Mouse (Mus musculus) liver, postnatal 0 days (tissue): ENCODE measurements around the gene Kcnj9. TPM values are rescaled to one million over a fixed set of nuclear protein-coding genes. Genes with fewer than 3 reads are reported as not detected.

ENCODE experiments used
- ATAC-seq: fragments of 200-750 bp; cut with Nextera tagmentation; 2 replicates; pipeline ENCODE4 v1.8.0; 2017; ENCODE audit warnings: mild to moderate bottlenecking, moderate library complexity
- DNase-seq: peaks from one replicate; pipeline ENCODE4 v3.0.0-alpha.2; 2016
- H3K27ac ChIP-seq: fragments of 300-500 bp; sonication (generic); 2 replicates; pipeline ENCODE4 v1.5.1; 2014; ENCODE audit warnings: antibody characterized with exemption, moderate library complexity, mild to moderate bottlenecking, low read depth
- H3K27me3 ChIP-seq: fragments of 300-500 bp; sonication (generic); 2 replicates; pipeline ENCODE4 v1.6.1; 2014; ENCODE audit warnings: low read length, control low read depth, mixed read lengths; ENCODE audit not compliant: insufficient read depth
- H3K36me3 ChIP-seq: fragments of 300-500 bp; sonication (generic); replicated peaks from 2 replicates; pipeline ENCODE4 v1.6.1; 2014; ENCODE audit warnings: mild to moderate bottlenecking, control low read depth, low read length, moderate library complexity, mixed read lengths; ENCODE audit not compliant: insufficient read depth
- H3K4me1 ChIP-seq: fragments of 300-500 bp; sonication (generic); 2 replicates; pipeline ENCODE4 v1.6.1; 2014; ENCODE audit warnings: antibody characterized with exemption, mild to moderate bottlenecking, control low read depth; ENCODE audit not compliant: insufficient read depth
- H3K4me2 ChIP-seq: fragments of 300-500 bp; sonication (generic); 2 replicates; pipeline ENCODE4 v1.6.1; 2014; ENCODE audit warnings: low read depth, mild to moderate bottlenecking, low read length, moderate library complexity, mixed read lengths
- H3K4me3 ChIP-seq: fragments of 300-500 bp; sonication (generic); 2 replicates; pipeline ENCODE4 v1.5.1; 2014; ENCODE audit warnings: low read depth, low read length
- H3K9ac ChIP-seq: fragments of 300-500 bp; sonication (generic); replicated peaks from 2 replicates; pipeline ENCODE4 v1.6.1; 2014; ENCODE audit warnings: mild to moderate bottlenecking, moderate library complexity
- H3K9me3 ChIP-seq: fragments of 300-500 bp; sonication (generic); 2 replicates; pipeline ENCODE4 v1.6.1; 2016; ENCODE audit warnings: mild to moderate bottlenecking, control low read depth, low read length, mixed read lengths
- CTCF ChIP-seq: sonication (generic); IDR thresholded peaks from 2 replicates; pipeline ENCODE4 v1.5.1; 2016; ENCODE audit warnings: antibody characterized with exemption, low read depth
- EP300 ChIP-seq: IDR thresholded peaks from 2 replicates; pipeline ENCODE4 v1.6.1; 2016; ENCODE audit warnings: antibody characterized with exemption, low read depth, mild to moderate bottlenecking
- WGBS: fragments of 180-500 bp; shearing (Covaris S2); extraction: QIAGEN DNeasy Blood & Tissue Kit; methylation state at CpG from one replicate; pipeline ENCODE4 v1.1.7; 2014; ENCODE audit not compliant: insufficient replicate concordance; 5-methylcytosine and 5-hydroxymethylcytosine counted together
- polyA plus RNA-seq: library from polyadenylated mRNA; unstranded; fragments of >200 nt; fragmentation: Nextera tagmentation; extraction: Ambion mirVana; gene quantifications from 2 replicates; pipeline ENCODE4 v1.2.1, GENCODE M21; 2015

The Kcnj9 gene
- polyA plus RNA-seq, 1 experiment from 2014 or later, result 0.07 TPM

DNA sequence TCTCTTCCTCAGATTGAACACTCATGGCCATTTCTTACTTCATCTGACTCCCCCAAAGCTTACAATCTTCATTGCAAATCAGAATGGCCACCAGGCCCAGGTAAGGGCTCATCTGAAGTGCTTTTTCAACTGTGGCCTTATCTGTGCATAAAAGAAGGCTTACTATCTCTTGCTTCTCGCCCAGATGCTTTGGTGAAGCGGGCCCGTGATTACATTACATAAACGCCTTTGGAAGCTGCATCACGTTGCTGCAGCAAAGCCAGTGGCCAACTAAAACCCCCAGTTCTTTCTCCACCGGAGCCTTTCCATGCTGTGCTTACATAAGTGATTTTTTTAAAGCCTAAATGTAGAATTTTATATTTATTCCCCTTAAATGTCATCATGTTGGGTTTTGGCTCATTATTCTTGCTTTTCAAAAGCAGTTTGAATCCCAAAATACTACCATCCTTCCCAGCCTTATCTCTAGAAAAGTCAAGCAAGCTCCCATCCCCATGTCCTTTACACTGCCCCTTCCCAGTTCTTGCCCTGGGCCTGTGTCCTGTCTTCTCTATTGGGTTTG is 5.2 kb downstream of the Kcnj9 start:
- DNase-seq (no peak), ATAC-seq (no peak)
- Histone ChIP-seq H3K27me3 (peaks cover 39% of the 10 kb centered on the region), H3K27ac (no peak overlapping the region), H3K36me3 (no peaks in the 10 kb centered on the region; the same call in 1 of the 2 replicates), H3K4me1 (peaks cover 8% of the 10 kb centered on the region; the same call in 1 of the 2 replicates), H3K4me2 (no peak overlapping the region), H3K9ac (no peak overlapping the region), H3K9me3 (no peaks in the 10 kb centered on the region), H3K4me3 (no peak overlapping the region)
- 53% methylated on average over 6 of the region's 6 CpGs for WGBS
- TF ChIP-seq CTCF (no peak), EP300 (no peak)

DNA sequence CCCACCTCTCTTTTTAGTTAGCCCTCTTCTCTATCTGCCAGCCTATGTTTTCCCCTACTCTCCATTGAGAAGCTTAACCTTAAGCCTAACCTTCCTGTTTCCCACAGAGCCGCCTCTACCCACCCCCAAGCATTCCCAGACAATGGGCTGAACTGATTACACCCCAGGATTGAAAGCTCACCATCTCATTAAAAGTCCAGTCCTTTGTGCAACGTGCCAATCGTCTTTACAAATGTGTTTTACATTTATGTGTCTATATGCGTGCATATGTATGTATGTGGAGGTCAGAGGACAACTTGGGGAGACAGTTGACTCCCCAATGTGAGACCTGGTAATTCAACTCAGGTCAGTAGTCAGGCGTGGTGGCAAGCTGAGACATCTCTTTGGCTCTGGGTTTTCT is 5.8 kb downstream of the Kcnj9 start:
- no peak overlapping the region for H3K4me2 ChIP-seq
- no peak for ATAC-seq
- no peaks in the 10 kb centered on the region; the same call in 1 of the 2 replicates for H3K36me3 ChIP-seq
- H3K4me1 ChIP-seq, result peaks cover 8% of the 10 kb centered on the region; the same call in 1 of the 2 replicates
- peaks cover 33% of the 10 kb centered on the region for H3K27me3 ChIP-seq
- no peaks in the 10 kb centered on the region for H3K9me3 ChIP-seq
- no peak for DNase-seq
- no peak overlapping the region for H3K4me3 ChIP-seq
- no peak for TF ChIP-seq CTCF
- TF ChIP-seq EP300, result no peak
- no peak overlapping the region for H3K27ac ChIP-seq
- 53% methylated on average over 5 of the region's 5 CpGs for WGBS
- H3K9ac ChIP-seq, result no peak overlapping the region

DNA sequence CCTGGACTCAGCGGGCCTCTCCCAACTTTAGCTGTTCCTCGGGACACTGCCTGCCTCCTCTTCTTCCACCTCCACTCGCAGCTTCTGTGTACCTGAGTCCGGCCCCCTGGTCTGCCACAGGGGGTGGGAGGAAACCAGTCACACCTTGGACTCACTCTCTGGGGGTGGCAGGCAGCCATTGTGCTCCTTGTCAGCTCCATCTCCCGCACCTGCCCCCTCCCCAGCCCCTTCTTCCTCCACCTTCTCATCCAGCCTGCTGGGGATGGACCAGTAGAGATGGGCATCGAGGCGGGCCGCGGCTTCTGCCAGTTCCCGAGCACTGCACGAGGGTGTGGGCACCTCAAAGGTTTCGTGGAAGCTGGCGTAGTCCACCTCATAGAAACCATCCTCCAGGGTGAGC is 6.4 kb downstream of the Kcnj9 start:
- Histone ChIP-seq H3K27me3 (peaks cover 29% of the 10 kb centered on the region), H3K4me3 (no peak overlapping the region), H3K9ac (no peak overlapping the region), H3K4me1 (peaks cover 8% of the 10 kb centered on the region; the same call in 1 of the 2 replicates), H3K27ac (no peak overlapping the region), H3K4me2 (no peak overlapping the region), H3K36me3 (peaks cover 6% of the 10 kb centered on the region), H3K9me3 (no peaks in the 10 kb centered on the region)
- DNase-seq (no peak), ATAC-seq (no peak)
- WGBS, result 61% methylated on average over 13 of the region's 13 CpGs
- TF ChIP-seq CTCF, result no peak
- TF ChIP-seq EP300, result no peak

DNA sequence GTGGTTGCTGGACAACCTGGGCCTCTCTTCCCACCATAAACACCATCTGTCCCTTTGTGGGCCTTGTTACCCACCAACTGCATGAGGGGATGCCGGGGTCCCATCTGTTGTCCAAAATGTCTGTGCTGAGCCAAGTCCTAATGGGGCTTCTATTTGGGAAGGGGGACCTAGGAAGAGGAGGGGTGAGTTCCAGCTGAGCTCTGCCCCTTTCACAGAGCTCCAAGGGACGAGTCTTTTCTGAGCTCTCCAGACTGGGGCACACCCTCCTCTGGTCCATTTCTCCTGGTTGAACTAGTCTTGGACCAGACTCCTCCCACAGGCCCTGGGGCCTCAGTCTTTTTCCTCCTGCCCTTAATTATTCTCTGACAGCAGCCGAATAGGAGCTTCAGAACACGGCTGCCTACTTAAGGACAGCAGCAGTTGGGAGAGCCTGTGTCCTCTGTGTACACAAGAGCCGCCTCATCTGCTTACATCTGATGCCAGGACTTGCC is 9.2 kb downstream of the Kcnj9 start:
- peaks cover 2% of the 10 kb centered on the region; the same call in 1 of the 2 replicates for H3K27me3 ChIP-seq
- WGBS, result 59% methylated on average over 5 of the region's 5 CpGs
- peaks cover 7% of the 10 kb centered on the region for H3K36me3 ChIP-seq
- no peaks in the 10 kb centered on the region for H3K4me1 ChIP-seq
- H3K27ac ChIP-seq, result no peak overlapping the region
- H3K9ac ChIP-seq, result no peak overlapping the region
- H3K9me3 ChIP-seq, result no peaks in the 10 kb centered on the region
- TF ChIP-seq CTCF (no peak), EP300 (no peak)
- H3K4me3 ChIP-seq, result no peak overlapping the region
- DNase-seq (no peak), ATAC-seq (no peak)
- no peak overlapping the region for H3K4me2 ChIP-seq

DNA sequence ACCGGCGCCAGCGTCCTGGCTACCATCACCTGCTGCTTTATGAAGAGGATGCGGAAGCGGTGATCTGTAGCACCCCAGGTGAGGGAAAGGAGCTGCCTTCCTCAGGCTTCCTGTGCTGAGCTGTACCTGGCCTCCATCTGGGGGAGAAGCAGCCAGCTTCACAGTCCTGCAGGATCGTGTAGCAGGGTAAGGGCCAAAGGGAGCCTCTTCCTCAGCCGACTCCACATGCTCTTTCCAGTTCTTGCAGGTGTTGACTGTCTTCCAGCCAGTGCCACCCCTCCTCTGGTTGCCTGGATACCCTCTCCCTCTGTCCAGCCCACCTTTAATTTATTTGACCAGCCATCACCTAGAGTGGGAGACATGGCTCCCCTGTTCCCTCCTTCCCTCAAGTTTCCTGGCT is 9.8 kb downstream of the Kcnj9 start:
- 84% methylated on average over 7 of the region's 7 CpGs for WGBS
- peaks cover 7% of the 10 kb centered on the region for H3K36me3 ChIP-seq
- H3K4me1 ChIP-seq, result no peaks in the 10 kb centered on the region
- no peak overlapping the region for H3K4me2 ChIP-seq
- H3K9me3 ChIP-seq, result no peaks in the 10 kb centered on the region
- no peak for TF ChIP-seq EP300
- H3K27me3 ChIP-seq, result no peaks in the 10 kb centered on the region
- DNase-seq (no peak), ATAC-seq (no peak)
- H3K27ac ChIP-seq, result no peak overlapping the region
- H3K9ac ChIP-seq, result no peak overlapping the region
- no peak overlapping the region for H3K4me3 ChIP-seq

DNA sequence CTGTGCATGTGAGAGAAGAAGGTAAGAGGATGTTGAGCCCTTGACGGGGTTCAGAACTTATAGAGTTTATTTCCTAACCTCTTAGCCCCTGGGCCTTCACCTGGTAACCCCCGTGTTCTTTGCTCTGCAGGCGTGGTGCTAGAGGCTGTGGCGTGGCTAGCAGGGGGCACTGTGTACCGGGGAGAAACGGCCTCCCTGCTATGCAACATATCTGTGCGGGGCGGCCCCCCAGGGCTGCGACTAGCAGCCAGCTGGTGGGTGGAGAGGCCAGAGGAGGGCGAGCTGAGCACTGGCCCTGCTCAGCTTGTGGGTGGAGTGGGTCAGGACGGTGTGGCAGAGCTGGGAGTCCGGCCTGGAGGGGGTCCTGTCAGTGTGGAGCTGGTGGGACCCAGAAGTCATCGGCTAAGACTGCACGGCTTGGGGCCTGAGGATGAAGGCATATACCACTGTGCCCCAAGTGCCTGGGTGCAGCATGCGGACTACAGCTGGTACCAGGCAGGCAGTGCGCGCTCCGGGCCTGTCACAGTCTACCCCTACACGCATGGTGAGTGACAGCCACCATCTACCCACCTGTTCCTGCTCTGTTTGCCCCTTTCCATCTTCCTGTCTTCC is 10.6 kb downstream of the Kcnj9 start:
- ATAC-seq (no peak), DNase-seq (no peak)
- peaks cover 7% of the 10 kb centered on the region for H3K36me3 ChIP-seq
- no peak overlapping the region for H3K27ac ChIP-seq
- no peak for TF ChIP-seq EP300
- TF ChIP-seq CTCF, result no peak
- H3K4me1 ChIP-seq, result peaks cover 2% of the 10 kb centered on the region; the same call in 1 of the 2 replicates
- no peak overlapping the region for H3K4me3 ChIP-seq
- 93% methylated on average over 19 of the region's 19 CpGs for WGBS
- H3K9me3 ChIP-seq, result no peaks in the 10 kb centered on the region
- H3K4me2 ChIP-seq, result no peak overlapping the region
- H3K27me3 ChIP-seq, result no peaks in the 10 kb centered on the region
- H3K9ac ChIP-seq, result no peak overlapping the region
